Mouse (Mus musculus) lung, postnatal 0 days (tissue): ENCODE results near the gene Pld4.

ENCODE experiments used
- CTCF ChIP-seq: IDR thresholded peaks from 2 replicates; pipeline ENCODE4 v1.5.1; 2016; ENCODE audit warnings: antibody characterized with exemption, mild to moderate bottlenecking
- EP300 ChIP-seq: IDR thresholded peaks from 2 replicates; pipeline ENCODE4 v1.6.1; 2016; ENCODE audit warnings: antibody characterized with exemption, mild to moderate bottlenecking, control low read depth

GRCm38 (mm10) chr12:112798332-112798681 is 37.9 kb downstream of the Pld4 start:
- TF ChIP-seq CTCF (no peak), EP300 (no peak)
